Mouse (Mus musculus) thymus, postnatal 36 days (tissue): ENCODE data around the gene Lats1.

ENCODE experiments used
- DNase-seq, 2 experiments: peaks; one replicate each; pipeline ENCODE4 v3.0.0; 2022; ENCODE audit warnings: mixed read lengths in 2 of 2

Gene Lats1

DNA sequence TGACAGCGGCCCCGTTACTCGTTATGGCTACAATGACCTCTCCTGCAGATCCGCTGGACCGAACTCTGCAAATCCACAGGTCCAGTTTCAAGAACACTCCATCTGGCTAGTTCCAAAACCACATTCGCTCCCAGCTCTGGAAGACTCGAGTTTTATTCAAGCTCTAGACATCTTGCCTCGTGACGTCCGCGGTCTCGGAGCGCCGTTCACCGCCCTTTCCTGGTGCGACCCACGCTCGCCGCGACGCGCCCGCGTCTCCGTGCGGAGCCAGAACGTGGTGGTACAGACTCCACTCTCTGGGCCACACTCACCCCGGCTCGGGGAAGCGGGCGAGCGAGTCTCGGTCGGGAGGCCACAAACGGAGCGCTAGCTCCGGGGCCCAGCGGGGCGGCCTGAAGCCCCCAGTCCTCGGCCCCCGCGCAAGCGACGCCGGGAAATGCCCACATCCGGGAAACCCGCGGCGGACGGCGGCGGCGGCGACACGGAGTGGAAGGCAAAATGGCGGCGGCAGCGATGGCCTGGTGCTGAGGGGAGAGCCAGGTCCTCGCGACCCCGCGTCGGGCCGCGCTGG lies at the start of gene Lats1, which contains the start of gene Pcmt1:
Gene Lats1 (plus strand): TSS at position 484 of the 571 bp plus-strand sequence.
Gene Pcmt1 (minus strand): TSS at position 406 of the 571 bp plus-strand sequence.
- peak; percentile 88 to 90 for DNase-seq

DNA sequence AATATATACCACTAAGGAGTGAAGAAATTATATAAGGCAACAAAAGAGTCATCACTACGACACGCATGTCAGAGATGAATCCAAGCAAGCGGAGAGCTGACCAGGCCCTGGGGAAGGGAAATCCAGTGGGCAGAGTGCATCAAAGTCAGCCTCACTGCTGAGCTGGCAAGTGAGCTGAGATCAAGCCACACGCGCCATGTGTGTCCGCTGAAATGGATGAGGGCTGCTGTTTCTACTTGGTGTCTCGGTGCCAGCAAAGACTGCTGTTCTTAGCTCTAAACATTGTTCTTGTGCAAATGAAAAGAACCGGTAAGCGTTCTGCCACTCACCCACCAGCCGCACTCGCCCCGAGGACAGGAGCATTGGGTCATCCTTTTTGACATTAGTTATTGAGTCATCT lies 40.6 kb upstream of the Lats1 start:
- DNase-seq: no peak

GRCm38 (mm10) chr10:7645911-7646310 lies 35.1 kb upstream of the Lats1 start:
- no peak for DNase-seq

DNA sequence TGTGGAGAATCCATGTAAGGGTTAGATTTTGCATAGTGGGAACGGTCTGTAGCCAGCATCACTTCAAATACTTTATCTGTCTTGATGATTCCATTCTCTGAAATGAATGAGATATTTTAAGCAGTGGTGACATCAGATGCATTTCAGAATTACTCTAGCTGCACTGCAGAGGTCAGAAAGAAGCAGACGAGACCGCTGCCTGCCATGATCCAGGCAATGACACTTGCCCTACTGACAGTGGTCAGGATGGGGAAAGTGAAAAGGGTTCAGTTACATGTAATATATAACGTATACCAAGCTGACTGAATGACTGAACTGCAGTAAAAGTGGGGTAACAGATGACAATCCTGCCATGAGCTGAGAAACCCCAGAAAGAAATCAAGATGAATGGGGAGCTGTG lies 32.0 kb upstream of the Lats1 start:
- no peak for DNase-seq

GRCm38 (mm10) chr10:7651057-7651456 lies 30.0 kb upstream of the Lats1 start:
- no peak for DNase-seq

GRCm38 (mm10) chr10:7662471-7663141 lies 18.4 kb upstream of the Lats1 start:
- DNase-seq: no peak

GRCm38 (mm10) chr10:7663159-7664026 lies 17.6 kb upstream of the Lats1 start:
- DNase-seq: peak; percentile 90 to 92

GRCm38 (mm10) chr10:7664027-7664526 lies 16.9 kb upstream of the Lats1 start:
- no peak for DNase-seq

GRCm38 (mm10) chr10:7664889-7665288 lies 16.1 kb upstream of the Lats1 start:
- no peak for DNase-seq

- DNase-seq: peak; percentile 86 to 89
These were observed 13.6 kb upstream of the Lats1 start, which contains the start of gene Nup43 for GRCm38 (mm10) chr10:7667342-7667802. TSS of gene Nup43 (plus strand) at chr10:7667503.

DNA sequence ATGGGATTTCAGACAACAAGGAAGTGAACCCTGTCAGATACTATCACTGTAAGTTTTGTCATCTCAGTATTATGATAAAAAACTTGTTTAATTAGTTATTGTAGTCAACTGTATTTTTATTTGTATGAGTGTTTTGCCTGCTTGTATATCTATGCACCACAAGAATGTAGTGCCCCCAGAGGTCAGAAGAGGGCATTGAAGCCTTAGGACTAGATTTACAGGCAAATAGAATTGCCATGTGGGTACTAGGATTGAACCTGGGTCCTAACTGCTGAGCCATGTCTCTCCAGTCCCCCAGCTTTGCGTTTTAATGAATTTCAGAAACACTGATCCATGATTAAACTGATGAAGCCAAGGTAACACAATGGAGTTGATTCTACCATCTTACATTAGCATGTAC lies 7.3 kb upstream of the Lats1 start:
- peak; percentile 14 to 17 for DNase-seq

- DNase-seq: peak; percentile 55 to 70
These were observed 470 bp downstream of the Lats1 start for GRCm38 (mm10) chr10:7681343-7682025.

- no peak for DNase-seq
These were observed 1.2 kb downstream of the Lats1 start for GRCm38 (mm10) chr10:7682249-7682648.

DNA sequence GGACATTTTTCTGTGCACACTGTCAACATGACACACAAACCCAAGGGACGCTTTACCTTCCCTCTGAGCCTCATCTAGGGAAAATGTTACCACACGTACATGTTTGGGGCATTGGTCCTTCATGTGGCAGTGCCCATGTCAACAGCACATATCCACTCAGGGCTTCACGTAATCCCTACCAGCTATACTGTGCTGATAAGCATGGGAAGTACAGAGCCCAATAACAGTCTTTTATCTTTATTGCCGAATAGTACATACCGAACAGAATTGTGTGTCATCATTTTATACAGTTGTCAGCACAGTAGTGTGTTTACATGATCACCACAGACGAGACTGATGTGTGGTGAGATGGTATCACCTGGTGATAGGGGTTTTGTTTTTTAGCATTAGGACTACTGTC lies 5.9 kb downstream of the Lats1 start:
- no peak for DNase-seq

DNA sequence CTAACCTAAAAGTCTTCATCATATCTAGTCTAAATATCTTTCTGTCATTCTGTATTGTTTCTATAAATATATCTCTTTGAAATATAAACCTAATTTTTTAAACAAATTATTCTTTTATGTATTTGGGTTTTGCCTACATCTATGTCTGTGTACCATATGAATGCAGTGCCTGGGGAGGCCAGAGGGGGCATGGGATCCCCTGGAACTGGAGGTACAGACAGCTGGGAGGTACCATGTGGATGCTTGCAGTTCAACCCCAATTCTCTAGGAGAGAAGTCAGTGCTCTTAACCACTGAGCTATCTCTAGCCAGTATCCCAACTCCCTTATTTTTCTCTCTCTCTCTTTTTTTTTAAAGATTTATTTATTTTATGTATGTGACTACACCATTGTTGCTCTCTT lies 14.3 kb downstream of the Lats1 start:
- peak; percentile 12 to 34 for DNase-seq

DNA sequence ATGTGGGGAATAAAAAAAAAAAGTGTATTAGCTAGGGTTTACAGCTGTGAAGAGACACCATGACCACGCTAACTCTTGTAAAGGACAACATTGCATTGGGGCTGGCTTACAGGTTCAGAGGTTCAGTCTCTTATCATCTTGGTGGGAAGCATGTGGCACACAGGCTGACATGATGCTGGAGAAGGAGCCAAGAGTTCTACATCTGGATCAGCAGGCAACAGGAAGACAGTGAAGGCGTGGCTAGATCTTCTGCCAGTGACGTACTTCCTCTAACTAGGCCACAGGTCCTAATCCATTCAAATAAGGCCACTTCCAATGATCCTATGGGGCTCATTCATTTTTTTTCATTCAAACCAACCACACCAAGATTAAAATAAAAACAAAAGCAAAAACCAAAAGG lies 19.1 kb downstream of the Lats1 start:
- no peak for DNase-seq

DNA sequence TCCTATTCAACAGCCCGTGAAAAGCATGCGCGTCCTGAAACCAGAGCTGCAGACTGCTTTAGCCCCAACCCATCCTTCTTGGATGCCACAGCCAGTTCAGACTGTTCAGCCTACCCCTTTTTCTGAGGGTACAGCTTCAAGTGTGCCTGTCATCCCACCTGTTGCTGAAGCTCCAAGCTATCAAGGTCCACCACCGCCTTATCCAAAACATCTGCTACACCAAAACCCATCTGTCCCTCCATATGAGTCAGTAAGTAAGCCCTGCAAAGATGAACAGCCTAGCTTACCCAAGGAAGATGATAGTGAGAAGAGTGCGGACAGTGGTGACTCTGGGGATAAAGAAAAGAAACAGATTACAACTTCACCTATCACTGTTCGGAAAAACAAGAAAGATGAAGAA lies 21.6 kb downstream of the Lats1 start:
- DNase-seq: no peak

- no peak for DNase-seq
These were observed 29.1 kb downstream of the Lats1 start for GRCm38 (mm10) chr10:7710121-7710520.

DNA sequence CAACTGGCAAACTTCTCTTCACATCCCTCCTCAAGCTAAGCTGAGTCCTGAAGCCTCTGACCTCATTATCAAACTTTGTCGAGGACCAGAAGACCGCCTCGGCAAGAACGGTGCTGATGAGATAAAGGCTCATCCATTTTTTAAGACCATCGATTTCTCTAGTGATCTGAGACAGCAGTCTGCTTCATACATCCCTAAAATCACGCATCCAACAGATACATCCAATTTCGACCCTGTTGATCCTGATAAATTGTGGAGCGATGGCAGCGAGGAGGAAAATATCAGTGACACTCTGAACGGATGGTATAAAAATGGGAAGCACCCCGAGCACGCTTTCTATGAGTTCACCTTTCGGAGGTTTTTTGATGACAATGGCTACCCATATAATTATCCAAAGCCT lies 31.5 kb downstream of the Lats1 start:
- DNase-seq: no peak

DNA sequence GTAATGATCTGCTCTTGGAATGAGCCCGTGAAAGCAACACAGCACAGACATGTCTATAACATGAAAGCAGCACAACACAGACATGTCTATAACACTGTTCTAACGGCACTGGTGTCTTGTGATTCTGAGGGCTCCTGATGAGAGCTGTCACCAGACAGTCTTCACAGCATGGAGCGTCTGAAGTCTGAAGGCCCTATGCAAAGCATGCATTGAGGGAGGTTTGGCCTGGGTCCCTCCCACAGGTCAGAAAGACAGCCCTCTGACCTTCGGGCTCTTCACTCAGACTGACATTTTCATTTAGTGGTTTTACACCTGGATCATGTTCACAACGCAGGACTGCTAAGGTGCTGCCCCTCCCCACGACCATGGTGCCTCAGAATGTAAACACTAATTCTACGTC lies 34.0 kb downstream of the Lats1 start:
- no peak for DNase-seq

DNA sequence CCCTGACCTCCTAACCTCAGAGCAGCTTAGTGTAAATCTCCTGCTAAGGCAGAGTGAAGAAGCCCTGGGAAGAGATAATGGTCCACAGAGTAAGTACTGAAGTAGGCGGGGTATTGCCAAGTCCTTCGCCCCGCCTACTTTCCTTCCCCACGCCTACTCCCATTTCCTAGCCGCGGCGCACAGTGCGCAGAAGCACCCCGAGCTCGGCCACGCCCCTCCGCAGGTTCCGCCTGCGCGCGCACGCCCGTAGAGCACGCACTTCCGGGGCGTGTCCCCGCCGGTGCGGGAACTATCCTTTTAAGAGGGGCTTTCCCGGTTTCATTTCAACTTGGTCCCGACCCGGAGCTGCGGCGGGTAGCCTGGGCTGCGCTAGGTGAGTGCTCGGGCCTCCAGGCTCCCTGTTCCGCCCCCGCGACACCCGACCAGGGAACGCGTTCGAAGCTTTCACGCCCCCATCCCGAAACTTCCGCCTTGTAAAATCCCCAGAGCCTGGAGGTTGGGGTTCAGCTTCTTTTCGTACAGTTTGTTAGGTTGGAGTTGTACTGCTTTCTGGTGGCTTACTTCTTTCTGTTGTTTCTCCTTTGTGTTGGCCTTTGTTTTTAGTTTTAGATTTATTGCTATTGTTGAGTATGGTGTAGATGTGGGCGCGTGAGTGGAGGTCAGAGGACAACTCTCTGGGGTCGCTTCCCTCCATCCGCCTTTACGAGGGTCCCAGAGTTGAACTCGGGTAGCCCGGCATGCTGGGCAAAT lies 44.9 kb downstream of the Lats1 start, which contains the start of gene Katna1:
Gene Katna1 (plus strand): TSS at position 250 of the 750 bp plus-strand sequence.
- DNase-seq: peak; percentile 93 to 95

GRCm38 (mm10) chr10:7726501-7726812 lies 45.4 kb downstream of the Lats1 start:
- no peak for DNase-seq
